Mouse (Mus musculus): Measurements from ENCODE around the gene Mid1.

- TF ChIP-seq CTCF (IDR thresholded peaks at IDR 0.05; ENCODE audit: low read depth, low read length) (no peak), TAL1 (conservative IDR thresholded peaks at IDR 0.05; ENCODE audit: low read depth, low read length) (no peak), GATA1 (IDR thresholded peaks at IDR 0.05; ENCODE audit: borderline replicate concordance, low read length) (no peak)
These were observed 195.8 kb downstream of the Mid1 start for GRCm38 (mm10) chrX:169880826-169881225.
